ENCODE assay signal across 8 mouse cellular contexts in the genomic region with DNA sequence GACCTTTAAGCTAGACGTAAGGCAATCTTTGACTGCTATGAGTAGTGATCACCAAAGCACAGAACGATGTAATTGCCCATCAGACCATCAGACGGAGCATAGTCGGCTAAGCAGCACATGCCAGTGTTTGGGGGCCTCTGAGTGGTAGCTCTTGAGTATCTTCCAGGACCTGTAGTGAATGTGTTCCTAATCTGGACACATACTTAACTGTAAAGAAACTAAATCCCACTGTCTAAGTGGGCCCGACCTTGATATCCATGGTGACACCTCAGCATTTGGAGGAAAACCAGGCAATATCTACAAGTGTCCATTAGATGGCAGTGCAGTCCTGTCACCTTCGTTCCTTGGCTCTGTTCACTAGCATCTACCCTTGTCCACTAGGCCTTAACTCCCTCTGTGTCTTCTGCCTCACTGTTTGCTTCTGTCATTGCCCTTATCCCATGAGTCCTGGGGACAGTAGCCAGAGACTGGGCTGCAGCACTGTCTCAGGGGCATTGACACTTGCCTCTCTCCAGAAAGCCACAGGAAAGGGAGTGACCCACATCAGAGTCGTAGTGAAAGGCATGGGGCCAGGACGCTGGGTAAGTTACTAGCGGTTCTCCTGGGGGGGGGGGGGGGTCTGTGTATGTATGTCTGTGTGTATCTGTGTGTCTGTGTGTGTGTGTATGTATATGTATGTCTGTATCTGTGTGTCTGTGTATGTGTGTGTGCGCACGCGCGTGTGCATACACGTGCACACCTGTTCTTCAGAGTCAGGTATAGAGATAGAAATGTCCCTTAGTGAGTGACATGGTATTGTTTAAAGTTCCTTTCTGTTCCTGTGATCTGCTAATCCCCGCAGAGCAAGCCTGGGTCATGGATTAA. TPM values are rescaled to one million over a fixed set of nuclear protein-coding genes. Genes with fewer than 3 reads are reported as not detected.
DNase-seq lines count a peak whose midpoint lies in the region; ATAC-seq lines count a peak whose summit lies in the region.

No protein-coding gene starts in this region.

- H3K27ac ChIP-seq in embryonic facial prominence, embryonic 10.5 days (replicated peaks) = no peak overlapping the region
- H3K27ac ChIP-seq in hindbrain, embryonic 10.5 days = no peak overlapping the region
- no peak overlapping the region for H3K27ac ChIP-seq in lung, embryonic 16.5 days (ENCODE audit: low read length)

- peaks cover 66% of the 10 kb centered on the region for H3K36me3 ChIP-seq in embryonic facial prominence, embryonic 10.5 days (replicated peaks)
- H3K36me3 ChIP-seq in hindbrain, embryonic 10.5 days = peaks cover 59% of the 10 kb centered on the region
- H3K36me3 ChIP-seq in lung, embryonic 16.5 days (ENCODE audit: control insufficient read depth, insufficient read depth, low read length) = peaks cover 14% of the 10 kb centered on the region

- peak; percentile 62 for DNase-seq in gastrocnemius, adult 18-20 months (ENCODE audit: low spot score)
- no peak for DNase-seq in gastrocnemius, postnatal 36 days
- peak; percentile 47 for DNase-seq in adrenal gland, adult 8-10 months
- DNase-seq in embryonic facial prominence, embryonic 10.5 days (ENCODE audit: low spot score) = peak; percentile 47
- DNase-seq in hindbrain, embryonic 10.5 days (ENCODE audit: low spot score) = peak; percentile 49
- DNase-seq in layer of hippocampus, adult 8-10 months (ENCODE audit: low spot score in 2 of 2) = peak; percentile 39 to 62
- peak; percentile 27 for DNase-seq in ovary, postnatal 36 days (ENCODE audit: low spot score)

- H3K4me2 ChIP-seq in lung, embryonic 16.5 days (ENCODE audit: low read depth, low read length) = no peak overlapping the region

- H3K27me3 ChIP-seq in embryonic facial prominence, embryonic 10.5 days (replicated peaks; ENCODE audit: low read depth, poor library complexity, severe bottlenecking) = no peaks in the 10 kb centered on the region
- H3K27me3 ChIP-seq in hindbrain, embryonic 10.5 days (ENCODE audit: insufficient read depth, poor library complexity, severe bottlenecking) = no peaks in the 10 kb centered on the region
- no peaks in the 10 kb centered on the region for H3K27me3 ChIP-seq in lung, embryonic 16.5 days (ENCODE audit: control insufficient read depth, insufficient read depth, low read depth, low read length)

- no peaks in the 10 kb centered on the region for H3K4me1 ChIP-seq in embryonic facial prominence, embryonic 10.5 days
- no peaks in the 10 kb centered on the region for H3K4me1 ChIP-seq in hindbrain, embryonic 10.5 days (replicated peaks)
- H3K4me1 ChIP-seq in lung, embryonic 16.5 days (replicated peaks; ENCODE audit: control insufficient read depth, insufficient read depth, low read length) = no peaks in the 10 kb centered on the region

- intact Hi-C loops in gastrocnemius, postnatal 36 days (cut with DNase I) = loop anchor here (1.0 to 2.0 kb wide), 2 partner anchors 55 to 99 kb away; a partner anchor contains a TSS

- ATAC-seq in lung, embryonic 16.5 days (ENCODE audit: low read depth) = peak; percentile 55

- H3K4me3 ChIP-seq in embryonic facial prominence, embryonic 10.5 days = no peak overlapping the region
- no peak overlapping the region for H3K4me3 ChIP-seq in hindbrain, embryonic 10.5 days
- no peak overlapping the region for H3K4me3 ChIP-seq in lung, embryonic 16.5 days (ENCODE audit: low read length)

- H3K9ac ChIP-seq in lung, embryonic 16.5 days (ENCODE audit: low read length) = no peak overlapping the region

- H3K9me3 ChIP-seq in embryonic facial prominence, embryonic 10.5 days = no peaks in the 10 kb centered on the region
- H3K9me3 ChIP-seq in hindbrain, embryonic 10.5 days = no peaks in the 10 kb centered on the region
- H3K9me3 ChIP-seq in lung, embryonic 16.5 days (ENCODE audit: control insufficient read depth, low read length) = no peaks in the 10 kb centered on the region

- 86% methylated on average over 15 of the region's 15 CpGs for WGBS in embryonic facial prominence, embryonic 10.5 days
- 86% methylated on average over 15 of the region's 15 CpGs for WGBS in hindbrain, embryonic 10.5 days
- WGBS in lung, embryonic 16.5 days = 83% methylated on average over 15 of the region's 15 CpGs

RNA-seq across cellular contexts. Expression of a gene that starts 8.3 kb away (rescaled TPM):
- 10 to 100 TPM; 28.2 to 31.5 TPM for total RNA-seq in gastrocnemius, adult 18-20 months (2021)
- 10 to 100 TPM; 27.4 to 31.7 TPM for total RNA-seq in gastrocnemius, postnatal 36 days (2021)
- total RNA-seq in adrenal gland, adult 8-10 months (2022) = 10 to 100 TPM; 38.2 to 48.8 (median 42.7) TPM
- polyA plus RNA-seq in embryonic facial prominence, embryonic 10.5 days (2016; fragmentation: Nextera tagmentation; extraction: Ambion mirVana) = 80.8 and 86.5 TPM in 2 replicates
- polyA plus RNA-seq in hindbrain, embryonic 10.5 days (2016; fragmentation: Nextera tagmentation; extraction: Ambion mirVana) = 78.3 and 78.5 TPM in 2 replicates
- 10 to 100 TPM; 24.8 to 33.6 (median 30.3) TPM for total RNA-seq in layer of hippocampus, adult 8-10 months (2022)
- 57.6 and 60.1 TPM in 2 replicates for polyA plus RNA-seq in lung, embryonic 16.5 days (2015; fragmentation: Nextera tagmentation; extraction: Ambion mirVana)

RNA-seq across cellular contexts. Expression of a gene that starts 8.7 kb away (rescaled TPM):
- total RNA-seq in gastrocnemius, adult 18-20 months (2021) = 10 to 100 TPM; 29.8 to 30.5 TPM
- total RNA-seq in gastrocnemius, postnatal 36 days (2021) = 10 to 100 TPM; 28.7 to 33.8 TPM
- total RNA-seq in adrenal gland, adult 8-10 months (2022) = 100 to 1,000 TPM in 3 of 4 experiments, 10 to 100 TPM in 1; 97.6 to 162 (median 127) TPM
- polyA plus RNA-seq in embryonic facial prominence, embryonic 10.5 days (2016; fragmentation: Nextera tagmentation; extraction: Ambion mirVana) = 89.5 and 93.4 TPM in 2 replicates
- polyA plus RNA-seq in hindbrain, embryonic 10.5 days (2016; fragmentation: Nextera tagmentation; extraction: Ambion mirVana) = 85.3 and 91.7 TPM in 2 replicates
- total RNA-seq in layer of hippocampus, adult 8-10 months (2022) = 10 to 100 TPM; 36.2 to 45.6 (median 42.1) TPM
- polyA plus RNA-seq in lung, embryonic 16.5 days (2015; fragmentation: Nextera tagmentation; extraction: Ambion mirVana) = 66.7 and 70.8 TPM in 2 replicates

RNA-seq across cellular contexts. Expression of a gene that starts 53.8 kb away (rescaled TPM):
- total RNA-seq in gastrocnemius, adult 18-20 months (2021) = 1 to 10 TPM in 1 of 2 experiments, under 1 TPM in 1; 1.00 to 1.2 TPM
- 1 to 10 TPM; 1.3 to 1.8 TPM for total RNA-seq in gastrocnemius, postnatal 36 days (2021)
- 10 to 100 TPM; 19.0 to 28.6 (median 26.5) TPM for total RNA-seq in adrenal gland, adult 8-10 months (2022)
- polyA plus RNA-seq in embryonic facial prominence, embryonic 10.5 days (2016; fragmentation: Nextera tagmentation; extraction: Ambion mirVana) = 1.8 and 1.9 TPM in 2 replicates
- polyA plus RNA-seq in hindbrain, embryonic 10.5 days (2016; fragmentation: Nextera tagmentation; extraction: Ambion mirVana) = 3.3 and 4.5 TPM in 2 replicates
- 100 to 1,000 TPM; 175 to 215 (median 192) TPM for total RNA-seq in layer of hippocampus, adult 8-10 months (2022)
- polyA plus RNA-seq in lung, embryonic 16.5 days (2015; fragmentation: Nextera tagmentation; extraction: Ambion mirVana) = 0.89 and 2.5 TPM in 2 replicates

RNA-seq across cellular contexts. Expression of a gene that starts 55.5 kb away (rescaled TPM):
- total RNA-seq in gastrocnemius, adult 18-20 months (2021) = 10 to 100 TPM; 21.9 to 22.3 TPM
- 10 to 100 TPM; 16.0 to 16.5 TPM for total RNA-seq in gastrocnemius, postnatal 36 days (2021)
- 10 to 100 TPM; 13.8 to 20.3 (median 14.8) TPM for total RNA-seq in adrenal gland, adult 8-10 months (2022)
- polyA plus RNA-seq in embryonic facial prominence, embryonic 10.5 days (2016; fragmentation: Nextera tagmentation; extraction: Ambion mirVana) = 20.9 and 23.0 TPM in 2 replicates
- polyA plus RNA-seq in hindbrain, embryonic 10.5 days (2016; fragmentation: Nextera tagmentation; extraction: Ambion mirVana) = 20.9 and 21.2 TPM in 2 replicates
- 1 to 10 TPM; 5.6 to 8.3 (median 6.5) TPM for total RNA-seq in layer of hippocampus, adult 8-10 months (2022)
- polyA plus RNA-seq in lung, embryonic 16.5 days (2015; fragmentation: Nextera tagmentation; extraction: Ambion mirVana) = 16.9 and 17.7 TPM in 2 replicates

Comparison
In these comparisons a context has a peak if more than half of its experiments do, and no peak if none do; other contexts are left out.
1. DNase-seq: peak in gastrocnemius, adult 18-20 months (single experiment), adrenal gland, adult 8-10 months (single experiment), embryonic facial prominence, embryonic 10.5 days (single experiment), hindbrain, embryonic 10.5 days (single experiment), layer of hippocampus, adult 8-10 months (2 of 2) and ovary, postnatal 36 days (single experiment); none in gastrocnemius, postnatal 36 days (0 of 2).
2. RNA of a gene that starts 53.8 kb away (total RNA-seq): 175 to 215 TPM in layer of hippocampus, adult 8-10 months and 19.0 to 28.6 TPM in adrenal gland, adult 8-10 months; 1.3 to 1.8 TPM in gastrocnemius, postnatal 36 days and 1.00 to 1.2 TPM in gastrocnemius, adult 18-20 months; every median in the first group is over 4 times any median in the second.